Mouse (Mus musculus): ENCODE data around the gene Pter. TPM values are rescaled to one million over a fixed set of nuclear protein-coding genes. Genes with fewer than 3 reads are reported as not detected.

The Pter gene
- polyA plus RNA-seq, 1 experiment from 2014 or later, result 9.9 TPM

- H3K27me3 ChIP-seq (ENCODE audit: control insufficient read depth, insufficient read depth, low read length), result peaks cover 40% of the 10 kb centered on the region
- H3K36me3 ChIP-seq (ENCODE audit: control insufficient read depth, insufficient read depth, low read length), result no peaks in the 10 kb centered on the region
- peak; percentile 61 for DNase-seq (ENCODE audit: low spot score)
- peaks cover 6% of the 10 kb centered on the region; the same call in 1 of the 2 replicates for H3K4me1 ChIP-seq (replicated peaks; ENCODE audit: control insufficient read depth, insufficient read depth, low read length)
- H3K9me3 ChIP-seq (ENCODE audit: control insufficient read depth, low read length), result no peaks in the 10 kb centered on the region
- H3K4me3 ChIP-seq (ENCODE audit: low read depth, low read length), result peak within 1 kb of the TSS; percentile 51
- H3K9ac ChIP-seq (ENCODE audit: low read length), result peak within 1 kb of the TSS; percentile 50
- no peak; the same call in 1 of the 2 replicates for ATAC-seq (replicated peaks; ENCODE audit: low FRiP score)
- 0% methylated on average over 19 of the region's 19 CpGs for WGBS
- peak within 1 kb of the TSS; percentile 99 for H3K4me2 ChIP-seq (ENCODE audit: low read depth, low read length, severe bottlenecking)
- H3K27ac ChIP-seq (ENCODE audit: low read depth, low read length), result no peak within 1 kb of the TSS
Observed at GRCm38 (mm10) chr2:13011472-13011871, 87.6 kb downstream of the Pter start, which contains the start of gene C1ql3. Gene C1ql3 (minus strand): TSS chr2:13011806.

DNA sequence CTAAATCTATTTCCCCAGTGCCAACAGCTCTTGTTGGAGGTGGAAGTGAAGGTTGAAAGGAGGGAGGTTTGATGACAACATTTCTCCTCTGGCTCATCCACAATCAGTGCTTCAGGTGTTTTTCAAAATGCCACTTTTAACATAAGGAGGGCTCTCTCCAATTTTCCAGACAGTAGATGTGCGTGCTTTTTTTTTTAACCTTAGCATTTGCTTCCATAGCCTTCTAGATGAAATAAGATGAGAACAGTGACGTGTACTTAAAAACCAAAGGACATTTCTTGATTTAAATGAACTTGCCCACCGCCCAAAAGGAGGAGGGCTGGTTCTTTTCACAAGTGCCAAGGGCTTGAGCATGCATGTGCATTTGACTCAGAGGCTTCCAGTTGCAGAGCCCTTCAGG is 88.1 kb downstream of the Pter start:
- no peak overlapping the region; the same call in 1 of the 2 replicates for H3K4me2 ChIP-seq (ENCODE audit: low read depth, low read length, severe bottlenecking)
- no peaks in the 10 kb centered on the region for H3K36me3 ChIP-seq (ENCODE audit: control insufficient read depth, insufficient read depth, low read length)
- no peak overlapping the region for H3K9ac ChIP-seq (ENCODE audit: low read length)
- H3K4me3 ChIP-seq (ENCODE audit: low read depth, low read length), result peak overlapping the region; percentile 51; the same call in 1 of the 2 replicates
- H3K9me3 ChIP-seq (ENCODE audit: control insufficient read depth, low read length), result no peaks in the 10 kb centered on the region
- 34% methylated on average over 3 of the region's 3 CpGs for WGBS
- H3K4me1 ChIP-seq (replicated peaks; ENCODE audit: control insufficient read depth, insufficient read depth, low read length), result peaks cover 6% of the 10 kb centered on the region; the same call in 1 of the 2 replicates
- H3K27ac ChIP-seq (ENCODE audit: low read depth, low read length), result no peak overlapping the region
- H3K27me3 ChIP-seq (ENCODE audit: control insufficient read depth, insufficient read depth, low read length), result peaks cover 40% of the 10 kb centered on the region
- DNase-seq (ENCODE audit: low spot score), result no peak
- no peak for ATAC-seq (replicated peaks; ENCODE audit: low FRiP score)

GRCm38 (mm10) chr2:13018382-13018781 is 94.5 kb downstream of the Pter start:
- Histone ChIP-seq H3K9ac (ENCODE audit: low read length) (no peak overlapping the region), H3K27ac (ENCODE audit: low read depth, low read length) (no peak overlapping the region), H3K36me3 (ENCODE audit: control insufficient read depth, insufficient read depth, low read length) (no peaks in the 10 kb centered on the region), H3K27me3 (ENCODE audit: control insufficient read depth, insufficient read depth, low read length) (no peaks in the 10 kb centered on the region), H3K4me2 (ENCODE audit: low read depth, low read length, severe bottlenecking) (no peak overlapping the region), H3K4me1 (replicated peaks; ENCODE audit: control insufficient read depth, insufficient read depth, low read length) (no peaks in the 10 kb centered on the region), H3K9me3 (ENCODE audit: control insufficient read depth, low read length) (no peaks in the 10 kb centered on the region), H3K4me3 (ENCODE audit: low read depth, low read length) (no peak overlapping the region)
- ATAC-seq (replicated peaks; ENCODE audit: low FRiP score) (no peak), DNase-seq (ENCODE audit: low spot score) (no peak)
- 25% methylated on average over 5 of the region's 5 CpGs for WGBS

DNA sequence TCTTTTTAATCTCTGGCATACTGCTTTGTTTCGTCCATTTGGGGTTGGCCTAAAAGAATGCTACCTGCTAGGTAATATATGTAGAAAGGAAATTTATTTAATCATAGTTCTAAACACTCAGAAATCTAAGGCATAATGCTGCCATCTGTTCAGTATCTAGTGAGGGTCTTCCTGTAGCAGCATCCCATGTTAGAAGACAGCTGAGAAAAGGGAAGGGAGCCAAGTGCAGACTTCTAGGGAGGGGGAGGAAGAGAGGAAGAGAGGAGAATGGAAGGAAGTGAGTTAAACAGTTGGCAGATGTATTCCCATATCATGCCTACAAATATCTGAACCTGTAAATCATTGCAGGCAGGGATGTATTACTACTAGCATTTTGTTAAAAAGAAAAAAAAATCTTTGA is 95.0 kb downstream of the Pter start:
- no peak overlapping the region for H3K9ac ChIP-seq (ENCODE audit: low read length)
- H3K27me3 ChIP-seq (ENCODE audit: control insufficient read depth, insufficient read depth, low read length), result no peaks in the 10 kb centered on the region
- no peak overlapping the region for H3K4me3 ChIP-seq (ENCODE audit: low read depth, low read length)
- H3K9me3 ChIP-seq (ENCODE audit: control insufficient read depth, low read length), result no peaks in the 10 kb centered on the region
- H3K36me3 ChIP-seq (ENCODE audit: control insufficient read depth, insufficient read depth, low read length), result no peaks in the 10 kb centered on the region
- no peak overlapping the region for H3K27ac ChIP-seq (ENCODE audit: low read depth, low read length)
- 71% methylated on average over 1 of the region's 1 CpGs for WGBS
- DNase-seq (ENCODE audit: low spot score), result no peak
- no peaks in the 10 kb centered on the region for H3K4me1 ChIP-seq (replicated peaks; ENCODE audit: control insufficient read depth, insufficient read depth, low read length)
- ATAC-seq (replicated peaks; ENCODE audit: low FRiP score), result no peak
- H3K4me2 ChIP-seq (ENCODE audit: low read depth, low read length, severe bottlenecking), result no peak overlapping the region

GRCm38 (mm10) chr2:13038772-13039171 is 114.9 kb downstream of the Pter start:
- H3K9ac ChIP-seq (ENCODE audit: low read length), result no peak overlapping the region
- no peak overlapping the region for H3K4me3 ChIP-seq (ENCODE audit: low read depth, low read length)
- H3K4me2 ChIP-seq (ENCODE audit: low read depth, low read length, severe bottlenecking), result no peak overlapping the region
- H3K4me1 ChIP-seq (replicated peaks; ENCODE audit: control insufficient read depth, insufficient read depth, low read length), result no peaks in the 10 kb centered on the region
- no peaks in the 10 kb centered on the region for H3K9me3 ChIP-seq (ENCODE audit: control insufficient read depth, low read length)
- H3K27ac ChIP-seq (ENCODE audit: low read depth, low read length), result no peak overlapping the region
- no peak for ATAC-seq (replicated peaks; ENCODE audit: low FRiP score)
- DNase-seq (ENCODE audit: low spot score), result no peak
- 76% methylated on average over 3 of the region's 3 CpGs for WGBS
- H3K27me3 ChIP-seq (ENCODE audit: control insufficient read depth, insufficient read depth, low read length), result no peaks in the 10 kb centered on the region
- H3K36me3 ChIP-seq (ENCODE audit: control insufficient read depth, insufficient read depth, low read length), result no peaks in the 10 kb centered on the region

DNA sequence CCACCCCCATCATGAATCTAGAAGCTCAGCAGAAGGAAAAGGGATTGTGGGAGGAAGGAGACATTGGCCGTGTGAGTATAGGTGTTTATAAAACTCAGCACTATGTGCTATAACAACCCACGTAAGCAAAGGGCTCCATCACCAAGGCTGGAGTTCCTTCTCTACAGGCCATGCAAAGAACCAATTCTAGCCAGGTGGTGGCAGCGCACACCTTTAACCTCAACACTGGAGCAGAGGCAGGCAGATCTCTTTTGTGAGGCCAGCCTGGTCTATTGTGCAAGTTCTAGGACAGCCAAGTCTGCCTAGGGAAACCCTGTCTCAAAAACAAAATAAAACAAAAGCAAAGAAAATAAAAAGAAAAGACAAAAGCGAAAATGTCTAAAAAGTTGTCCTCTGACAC is 115.9 kb downstream of the Pter start:
- Histone ChIP-seq H3K4me2 (ENCODE audit: low read depth, low read length, severe bottlenecking) (no peak overlapping the region), H3K27me3 (ENCODE audit: control insufficient read depth, insufficient read depth, low read length) (no peaks in the 10 kb centered on the region), H3K4me1 (replicated peaks; ENCODE audit: control insufficient read depth, insufficient read depth, low read length) (no peaks in the 10 kb centered on the region), H3K9ac (ENCODE audit: low read length) (no peak overlapping the region), H3K4me3 (ENCODE audit: low read depth, low read length) (no peak overlapping the region), H3K36me3 (ENCODE audit: control insufficient read depth, insufficient read depth, low read length) (no peaks in the 10 kb centered on the region), H3K9me3 (ENCODE audit: control insufficient read depth, low read length) (no peaks in the 10 kb centered on the region), H3K27ac (ENCODE audit: low read depth, low read length) (no peak overlapping the region)
- DNase-seq (ENCODE audit: low spot score) (no peak), ATAC-seq (replicated peaks; ENCODE audit: low FRiP score) (no peak)
- WGBS, result 90% methylated on average over 4 of the region's 4 CpGs

GRCm38 (mm10) chr2:13044555-13044954 is 120.7 kb downstream of the Pter start:
- DNase-seq (ENCODE audit: low spot score) (no peak), ATAC-seq (replicated peaks; ENCODE audit: low FRiP score) (no peak)
- Histone ChIP-seq H3K4me1 (replicated peaks; ENCODE audit: control insufficient read depth, insufficient read depth, low read length) (no peaks in the 10 kb centered on the region), H3K36me3 (ENCODE audit: control insufficient read depth, insufficient read depth, low read length) (no peaks in the 10 kb centered on the region), H3K27ac (ENCODE audit: low read depth, low read length) (no peak overlapping the region), H3K9me3 (ENCODE audit: control insufficient read depth, low read length) (no peaks in the 10 kb centered on the region), H3K4me3 (ENCODE audit: low read depth, low read length) (no peak overlapping the region), H3K4me2 (ENCODE audit: low read depth, low read length, severe bottlenecking) (no peak overlapping the region), H3K9ac (ENCODE audit: low read length) (no peak overlapping the region), H3K27me3 (ENCODE audit: control insufficient read depth, insufficient read depth, low read length) (no peaks in the 10 kb centered on the region)
- 82% methylated on average over 4 of the region's 4 CpGs for WGBS

GRCm38 (mm10) chr2:13048649-13049048 is 124.8 kb downstream of the Pter start:
- H3K27ac ChIP-seq (ENCODE audit: low read depth, low read length), result no peak overlapping the region
- H3K4me3 ChIP-seq (ENCODE audit: low read depth, low read length), result no peak overlapping the region
- 89% methylated on average over 6 of the region's 6 CpGs for WGBS
- no peak overlapping the region for H3K9ac ChIP-seq (ENCODE audit: low read length)
- no peaks in the 10 kb centered on the region for H3K9me3 ChIP-seq (ENCODE audit: control insufficient read depth, low read length)
- H3K27me3 ChIP-seq (ENCODE audit: control insufficient read depth, insufficient read depth, low read length), result no peaks in the 10 kb centered on the region
- H3K4me1 ChIP-seq (replicated peaks; ENCODE audit: control insufficient read depth, insufficient read depth, low read length), result no peaks in the 10 kb centered on the region
- H3K36me3 ChIP-seq (ENCODE audit: control insufficient read depth, insufficient read depth, low read length), result no peaks in the 10 kb centered on the region
- no peak for DNase-seq (ENCODE audit: low spot score)
- ATAC-seq (replicated peaks; ENCODE audit: low FRiP score), result no peak
- H3K4me2 ChIP-seq (ENCODE audit: low read depth, low read length, severe bottlenecking), result no peak overlapping the region

Data from forebrain, embryonic 11.5 days (tissue).